Mouse (Mus musculus) right cerebral cortex, postnatal 10 days (tissue): ENCODE measurements around the gene Ifnar1.

Experiments
- DNase-seq, 2 experiments: peaks; one replicate each; pipeline ENCODE4 v3.0.0; 2021; ENCODE audit warnings: low spot score in 2 of 2

Ifnar1 gene

DNA sequence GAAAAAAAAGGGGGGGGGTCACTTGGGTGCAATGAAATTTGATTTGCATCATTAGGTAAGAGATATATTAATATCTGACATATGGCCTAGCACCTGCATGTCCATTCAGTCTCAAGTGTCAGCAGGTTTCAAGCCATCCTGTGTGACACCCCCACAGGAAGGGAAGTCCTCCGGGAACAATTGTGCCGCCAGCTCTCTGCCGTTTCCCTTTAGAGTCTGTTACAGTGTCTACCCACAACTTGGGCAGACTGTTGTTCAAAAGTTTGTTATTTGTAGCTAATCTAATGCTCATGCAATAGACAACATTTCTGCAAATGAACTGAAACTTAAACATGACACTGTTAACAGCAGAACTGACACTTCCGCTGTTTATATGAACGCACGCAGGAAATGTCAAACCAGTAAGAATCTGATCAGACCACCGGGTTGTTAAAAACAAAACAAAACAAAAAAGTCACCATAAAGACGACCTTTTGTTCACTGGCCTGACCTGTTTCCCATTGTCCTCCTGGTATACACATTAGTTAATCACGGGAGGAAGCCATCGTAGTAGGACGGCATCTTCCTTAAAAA lies 23.9 kb upstream of the Ifnar1 start:
- no peak for DNase-seq

DNA sequence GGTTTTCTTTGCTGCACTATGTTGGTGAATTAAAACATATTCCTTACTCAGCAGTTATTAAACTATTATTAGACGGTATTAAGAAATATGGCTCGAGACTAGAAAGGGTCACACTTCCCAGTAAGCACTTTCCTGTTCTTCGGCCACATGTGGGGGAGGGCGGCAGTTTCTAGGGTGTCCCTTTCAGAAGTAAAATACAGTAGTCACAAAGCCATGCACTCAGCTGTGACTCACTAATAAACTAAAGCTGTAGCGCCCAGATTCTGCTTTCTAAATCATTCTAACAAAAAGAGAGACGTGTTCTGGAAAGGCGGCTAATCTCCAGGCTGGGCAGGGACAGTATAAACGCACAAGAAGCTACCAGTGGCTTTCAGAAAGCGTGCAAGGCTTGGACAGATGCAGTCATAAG lies 23.3 kb upstream of the Ifnar1 start:
- DNase-seq = no peak

DNA sequence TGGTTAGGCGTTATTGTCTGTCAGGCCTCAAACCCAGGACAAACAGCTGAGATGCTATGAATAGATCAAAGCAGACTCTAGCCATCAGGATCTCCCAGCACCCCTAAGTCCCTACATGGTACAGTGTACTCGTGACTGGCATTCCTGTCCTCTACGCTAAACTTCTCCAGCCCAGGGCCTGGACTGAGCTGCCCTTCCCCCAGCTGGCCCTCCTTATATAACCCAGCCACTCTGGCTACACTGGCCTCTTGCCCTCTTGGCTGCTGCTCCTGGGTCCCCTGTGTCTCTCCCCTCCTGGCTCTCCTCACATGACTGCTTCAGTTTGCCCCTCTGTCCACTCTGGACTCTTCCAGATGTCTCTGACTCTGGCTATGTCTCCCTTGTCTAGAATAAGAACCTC lies 22.4 kb upstream of the Ifnar1 start:
- DNase-seq = no peak

DNA sequence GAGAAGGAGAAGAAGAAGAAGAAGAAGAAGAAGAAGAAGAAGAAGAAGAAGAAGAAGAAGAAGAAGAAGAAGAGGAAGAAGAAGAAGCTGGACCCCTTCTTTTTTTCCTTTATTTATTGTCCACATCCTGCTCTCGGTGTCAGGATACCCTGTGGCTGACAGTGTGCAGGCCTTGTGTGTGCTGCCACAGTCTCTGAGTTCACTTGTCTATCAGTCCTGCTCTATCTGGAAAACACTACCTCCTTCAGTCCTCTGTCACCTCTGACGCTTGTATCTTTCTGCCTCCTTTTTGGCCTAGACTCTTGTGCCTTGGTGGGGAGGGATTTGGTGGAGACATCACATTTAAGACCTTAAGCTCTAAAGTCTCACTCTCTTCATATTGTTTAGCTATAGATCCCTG lies 21.6 kb upstream of the Ifnar1 start:
- DNase-seq = no peak

DNA sequence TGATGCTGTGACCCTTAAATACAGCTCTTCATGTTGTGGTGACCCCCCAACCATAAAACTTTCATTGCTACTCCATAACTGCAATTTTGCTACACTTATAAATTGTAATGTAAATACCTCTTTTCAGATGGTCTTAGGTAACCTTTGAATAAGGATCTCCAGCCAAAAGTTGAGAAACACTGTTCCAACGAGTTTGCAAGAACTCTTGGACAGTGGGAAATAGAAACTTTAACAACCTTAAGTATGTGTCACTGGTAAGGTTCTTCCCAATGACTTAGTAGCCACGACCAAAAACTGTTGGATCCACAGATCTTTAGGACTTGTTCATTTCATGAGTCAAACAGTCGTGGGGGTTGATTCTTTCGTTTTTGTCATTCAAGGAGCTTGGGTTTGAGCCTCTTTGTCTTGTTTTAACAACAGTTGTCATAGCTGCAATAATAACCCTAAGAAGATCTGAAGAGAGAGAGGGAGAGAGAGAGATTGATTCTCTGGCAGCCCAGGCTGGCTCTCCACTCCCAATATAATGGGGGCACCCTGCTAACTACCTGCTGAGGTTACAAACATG lies 21.1 kb upstream of the Ifnar1 start:
- no peak for DNase-seq

DNA sequence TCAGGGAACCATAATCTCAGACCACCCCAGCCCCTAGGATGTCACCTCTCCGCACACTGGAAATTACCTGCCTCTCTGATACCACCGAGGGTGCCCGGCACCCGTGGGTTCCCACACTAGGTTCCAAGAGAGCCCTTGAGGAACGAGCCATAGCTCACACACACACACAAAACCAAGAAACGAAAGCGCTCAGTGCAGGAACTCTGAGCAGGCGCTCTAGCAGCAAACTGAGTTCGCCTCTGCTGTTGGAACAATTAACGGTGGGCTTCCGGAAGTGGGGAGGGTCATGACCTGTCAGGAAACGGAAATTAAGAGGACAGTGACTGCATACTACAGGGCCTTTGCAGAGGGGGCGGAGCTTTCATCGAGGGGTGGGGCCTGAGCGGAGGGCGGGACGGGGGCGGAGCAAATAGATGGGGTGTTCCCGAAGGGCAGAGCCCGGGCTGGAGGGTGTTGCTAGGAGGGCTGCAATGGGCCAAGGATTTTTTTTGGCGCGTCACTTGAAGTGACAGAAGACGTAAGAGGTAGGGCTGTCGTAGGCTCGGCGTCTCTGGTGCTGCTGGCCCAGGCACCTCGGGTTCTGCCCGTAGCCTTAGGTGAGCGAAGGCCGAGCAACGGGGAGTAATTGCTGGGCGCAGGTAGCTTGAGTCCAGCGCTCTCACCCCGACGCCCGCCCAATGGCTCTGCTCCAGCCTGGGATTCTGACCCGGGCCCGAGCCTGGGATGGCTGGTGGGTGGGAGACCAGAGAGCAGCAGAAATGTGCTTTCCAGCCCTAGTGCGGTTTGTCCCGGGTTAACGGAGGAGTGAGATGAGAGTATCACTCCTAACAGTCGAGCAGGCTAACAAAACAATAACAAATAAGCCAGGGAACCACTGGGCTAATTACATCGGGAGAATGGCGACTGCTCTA lies 20.2 kb upstream of the Ifnar1 start:
- DNase-seq = peak; percentile 92 to 94

DNA sequence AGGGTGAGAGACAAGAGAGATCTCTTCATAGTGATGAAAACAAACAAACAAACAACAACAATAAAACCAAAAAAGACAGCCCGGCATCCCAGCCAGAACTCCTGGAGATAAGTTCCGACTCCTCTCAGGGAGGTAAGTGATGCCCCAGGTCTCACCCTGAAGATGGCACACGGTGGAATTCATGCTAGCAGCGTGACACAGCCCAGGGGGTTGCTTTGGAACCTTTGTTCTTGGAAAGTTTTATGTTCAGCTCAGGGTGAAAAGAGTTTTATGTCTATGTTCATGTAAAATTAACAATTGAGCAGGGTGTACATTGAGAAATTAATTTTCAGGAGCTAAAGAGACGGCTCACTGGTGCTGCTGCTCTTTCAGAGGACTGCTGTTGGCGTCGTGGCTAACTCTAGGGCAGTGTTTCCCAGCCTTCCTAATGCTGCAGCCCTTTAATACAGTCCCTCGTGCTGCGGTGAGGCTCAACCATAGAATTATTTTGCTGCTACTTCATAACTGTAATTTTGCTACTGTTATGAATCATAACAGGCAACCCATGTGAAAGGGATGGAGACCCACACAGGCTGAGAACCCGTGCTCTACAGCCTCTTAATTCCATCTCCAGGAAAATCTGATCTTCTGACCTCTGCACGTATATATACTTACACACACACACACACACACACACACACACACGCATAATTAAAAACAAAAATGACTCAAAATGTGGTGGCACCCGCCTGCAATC lies 19.4 kb upstream of the Ifnar1 start:
- DNase-seq = no peak

DNA sequence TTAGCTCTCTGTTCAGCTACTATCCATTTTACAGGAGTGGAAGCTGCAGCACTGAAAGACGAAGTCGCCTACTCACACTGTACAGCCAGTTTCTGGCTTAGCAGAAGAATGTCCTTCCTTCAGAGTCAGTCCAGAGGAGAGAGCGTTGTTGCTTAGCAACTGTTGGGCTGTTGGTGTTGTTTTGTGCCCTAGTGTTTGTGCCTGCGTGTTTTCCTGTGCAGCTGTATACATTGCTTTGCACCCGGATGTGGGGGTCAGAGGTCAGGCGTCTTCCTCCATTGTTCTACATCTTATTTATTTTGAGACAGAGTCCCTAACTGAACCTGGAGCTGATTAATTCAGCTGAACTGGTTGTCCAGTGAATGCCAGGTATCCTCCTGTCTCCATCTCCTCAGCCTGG lies 18.5 kb upstream of the Ifnar1 start:
- peak in 1 of 2 experiments; percentile 51 for DNase-seq

DNA sequence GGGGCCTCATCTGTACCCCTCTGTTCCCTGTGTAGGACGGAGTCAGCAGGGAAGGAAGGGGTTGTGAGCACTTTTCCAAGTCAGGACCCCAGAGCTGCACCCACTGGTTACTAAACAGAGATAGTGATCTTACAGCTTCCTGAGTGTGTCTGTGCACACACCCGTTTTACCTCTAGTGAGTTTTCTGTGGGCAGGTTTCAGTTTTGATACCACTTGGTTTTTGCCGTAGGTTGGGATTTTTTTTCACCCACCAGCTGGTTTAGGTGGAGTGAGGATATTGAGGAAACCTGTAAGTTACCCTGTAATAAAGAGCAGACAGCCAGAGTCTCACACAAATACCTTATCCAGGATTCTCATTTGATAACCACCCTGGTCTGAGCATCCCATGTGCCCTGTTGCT lies 14.6 kb upstream of the Ifnar1 start:
- no peak for DNase-seq

DNA sequence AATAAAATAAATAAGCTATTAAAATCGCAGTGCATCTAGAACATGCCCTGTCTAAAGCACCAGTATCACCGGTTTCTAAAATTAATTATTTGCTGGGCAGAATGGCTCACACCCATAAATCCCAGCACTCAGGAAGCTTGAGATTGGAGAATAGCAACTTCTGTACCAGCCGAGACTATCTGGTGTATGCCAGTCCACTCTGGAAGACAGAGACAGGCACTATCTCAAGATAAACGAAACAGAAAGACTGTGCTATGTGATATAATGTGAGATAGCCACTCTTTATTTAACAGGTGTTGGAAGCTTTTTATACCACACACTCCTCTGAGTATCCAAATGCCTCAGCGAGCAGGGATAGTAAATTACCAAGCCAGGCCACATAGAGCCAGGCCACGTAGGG lies 13.6 kb upstream of the Ifnar1 start:
- no peak for DNase-seq

DNA sequence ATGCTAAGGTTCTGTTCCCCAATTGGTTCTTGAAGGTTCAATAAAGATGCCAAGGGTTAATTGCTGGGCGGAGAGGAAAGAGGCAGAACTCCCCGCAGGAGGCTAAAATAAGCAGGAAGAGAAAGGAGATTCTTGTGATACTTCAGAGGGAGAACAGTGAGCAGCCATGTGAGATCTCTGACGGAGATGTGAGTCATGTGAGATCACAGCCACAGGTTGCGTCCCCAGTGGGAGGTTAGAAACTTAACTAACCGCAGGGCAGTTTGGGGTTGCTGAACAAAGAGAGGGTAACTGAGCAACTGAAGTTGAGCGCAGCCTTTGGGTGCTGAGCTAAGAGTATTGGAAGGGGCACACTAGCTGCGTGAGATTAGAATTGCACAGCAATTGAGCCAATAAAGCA lies 9.3 kb upstream of the Ifnar1 start:
- no peak for DNase-seq

DNA sequence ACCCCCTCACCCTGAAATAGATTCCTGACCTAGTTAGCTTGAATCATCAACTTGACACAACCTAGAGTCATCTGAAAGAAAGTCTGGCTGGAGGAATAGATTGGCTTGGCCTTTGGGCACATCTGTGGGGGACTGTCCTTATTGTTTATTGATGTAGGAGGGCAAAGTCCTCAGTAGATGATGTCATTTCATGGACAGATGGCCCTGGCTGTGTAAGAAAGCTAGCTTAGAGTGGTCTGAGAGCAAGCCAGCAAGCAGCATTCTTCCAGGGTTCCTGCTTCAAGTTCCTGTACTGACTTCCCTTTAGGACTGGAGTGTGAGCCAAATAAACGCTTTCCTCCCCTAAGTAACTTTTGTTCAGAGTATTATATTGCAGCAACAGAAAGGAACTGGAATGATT lies 7.0 kb upstream of the Ifnar1 start:
- DNase-seq = no peak

DNA sequence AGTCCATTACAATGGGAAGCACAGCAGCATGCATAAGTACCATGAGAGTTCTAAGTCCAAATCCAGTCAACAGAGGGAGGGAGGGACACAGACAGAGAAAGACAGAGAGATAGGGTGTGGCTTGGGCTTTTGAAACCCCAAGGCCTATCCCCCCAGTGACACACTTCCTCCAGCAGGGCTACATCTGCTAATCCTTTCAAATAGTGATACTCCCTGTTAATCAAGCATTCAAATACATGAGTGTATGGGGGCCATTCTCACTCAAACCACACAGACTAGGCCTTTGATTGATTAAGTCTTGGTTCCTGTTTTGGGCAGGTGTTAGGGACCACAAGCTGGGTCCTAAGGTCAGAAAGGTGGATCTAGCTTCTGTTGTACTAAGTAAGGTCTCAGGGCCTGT lies 4.5 kb upstream of the Ifnar1 start:
- DNase-seq = no peak

DNA sequence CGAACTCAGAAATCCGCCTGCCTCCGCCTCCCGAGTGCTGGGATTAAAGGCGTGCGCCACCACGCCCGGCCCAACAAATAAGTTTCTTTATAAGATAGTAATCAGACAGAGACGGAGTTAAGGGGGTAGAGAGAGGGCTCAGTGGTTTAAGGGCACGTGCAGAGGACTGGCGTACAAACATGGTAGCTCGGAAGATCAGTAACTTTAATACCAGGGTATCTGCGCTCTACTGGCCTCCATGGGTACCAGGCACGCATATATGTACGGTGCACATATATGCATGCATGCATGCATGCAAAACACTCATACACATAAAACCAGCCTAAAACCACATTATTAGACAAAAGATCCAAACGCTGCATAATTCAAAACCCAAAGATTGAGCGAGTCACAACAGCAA lies 651 bp upstream of the Ifnar1 start:
- DNase-seq = no peak

DNA sequence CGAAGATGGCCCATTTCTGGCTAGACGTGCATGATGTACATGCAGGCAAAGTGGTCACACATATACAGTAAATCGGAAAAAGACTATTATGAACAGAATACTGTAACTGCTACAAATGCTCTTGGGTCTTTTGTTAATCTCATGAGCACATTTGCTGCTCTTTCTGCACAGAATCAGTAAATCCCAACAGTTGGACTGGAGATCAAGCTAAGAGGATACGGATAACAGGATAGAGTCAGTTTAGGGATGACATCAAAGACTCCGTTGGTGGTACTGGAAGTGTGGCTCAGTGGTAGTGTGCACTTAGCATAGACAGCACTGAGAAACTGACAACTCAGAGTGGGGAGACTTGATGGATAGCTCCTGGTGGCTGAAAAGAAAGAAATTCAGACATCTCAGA lies 803 bp downstream of the Ifnar1 start:
- no peak for DNase-seq

DNA sequence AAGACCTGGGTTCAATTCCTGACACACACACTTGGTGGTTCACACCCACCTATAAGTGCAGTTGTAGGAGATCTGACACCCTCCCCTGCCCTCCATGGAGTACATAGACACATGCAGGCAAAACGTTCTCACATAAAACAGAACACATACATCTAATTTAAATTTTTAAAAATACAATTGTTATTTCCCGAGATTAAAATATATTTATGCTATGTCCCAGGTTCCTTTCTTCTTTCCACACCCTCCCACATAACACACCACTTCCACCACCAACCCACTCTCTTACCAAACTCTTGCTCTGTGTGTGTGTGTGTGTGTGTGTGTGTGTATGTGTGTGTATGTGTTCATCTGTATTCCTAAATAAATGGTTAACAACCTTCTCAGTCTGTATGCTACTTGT lies 3.0 kb downstream of the Ifnar1 start:
- no peak for DNase-seq

DNA sequence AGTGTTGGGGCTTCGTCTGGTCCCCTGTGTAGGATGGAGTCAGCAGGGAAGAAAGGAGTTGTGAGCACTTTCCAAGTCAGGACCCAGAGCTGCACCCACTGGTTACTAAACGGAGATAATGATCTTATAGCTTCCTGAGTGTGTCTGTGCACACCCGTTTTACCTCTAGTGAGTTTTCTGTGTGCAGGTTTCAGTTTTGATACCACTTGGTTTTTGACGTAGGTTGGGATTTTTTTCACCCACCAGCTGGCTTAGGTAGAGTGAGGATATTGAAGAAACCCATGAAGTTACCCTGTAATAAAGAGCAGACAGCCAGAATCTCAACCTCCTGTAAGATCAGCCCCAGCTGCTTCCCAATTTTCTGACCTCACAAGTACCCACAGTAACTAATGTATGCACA lies 5.9 kb downstream of the Ifnar1 start:
- DNase-seq = no peak

DNA sequence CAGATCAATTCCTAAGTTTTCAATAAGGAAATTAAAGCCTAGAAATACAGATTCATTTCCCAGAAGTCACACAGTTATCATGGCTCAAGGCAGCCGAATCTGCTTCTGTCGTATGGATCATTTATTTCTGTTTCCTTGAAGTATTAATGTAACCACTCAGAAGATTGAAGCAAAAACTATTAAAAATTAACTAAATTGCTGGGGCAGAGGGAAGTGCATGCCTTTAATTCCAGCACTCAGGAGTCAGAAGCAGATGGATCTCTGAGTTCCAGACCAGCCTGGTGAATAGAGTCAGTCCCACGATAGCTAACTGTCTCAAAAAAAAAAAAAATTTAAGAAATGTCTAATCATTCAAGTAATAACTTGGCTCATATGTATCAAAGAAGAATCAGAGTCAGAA lies 6.4 kb downstream of the Ifnar1 start:
- DNase-seq = no peak

DNA sequence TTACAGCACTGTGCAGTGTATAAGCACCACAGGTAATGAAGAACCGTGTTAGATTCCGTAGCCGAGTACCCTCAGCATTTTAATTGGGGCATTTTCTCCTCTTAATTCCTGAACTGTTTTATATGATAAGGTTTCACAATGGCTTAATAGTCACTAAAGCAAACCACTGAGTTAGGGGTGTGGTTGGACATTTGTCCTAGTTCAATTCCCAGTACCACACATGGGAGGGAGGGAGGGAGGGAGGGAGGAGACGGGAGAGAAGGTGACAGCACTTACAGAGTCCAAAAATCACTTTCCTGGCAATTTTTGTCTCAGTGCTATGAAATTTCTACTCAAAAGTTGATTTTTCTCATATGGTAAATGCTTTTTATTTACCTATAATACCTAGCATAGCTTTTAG lies 10.5 kb downstream of the Ifnar1 start:
- no peak for DNase-seq

DNA sequence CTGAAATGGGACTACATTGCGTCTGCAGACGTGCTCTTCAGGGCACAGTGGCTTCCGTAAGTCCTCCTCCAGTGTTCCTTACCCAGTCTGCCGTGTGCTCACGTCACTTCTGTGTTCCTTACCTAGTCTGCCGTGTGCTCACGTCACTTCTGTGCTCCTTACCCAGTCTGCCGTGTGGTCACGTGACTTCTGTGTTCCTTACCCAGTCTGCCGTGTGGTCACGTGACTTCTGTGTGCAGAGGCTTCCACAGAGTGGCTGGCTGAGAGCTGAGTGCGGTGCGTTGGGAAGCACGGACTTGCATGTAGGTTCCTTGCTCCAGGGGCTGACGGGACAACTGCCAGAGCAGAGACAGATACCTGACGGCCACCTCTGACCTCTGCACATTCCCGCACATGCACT lies 11.2 kb downstream of the Ifnar1 start:
- DNase-seq = peak; percentile 44 to 52

DNA sequence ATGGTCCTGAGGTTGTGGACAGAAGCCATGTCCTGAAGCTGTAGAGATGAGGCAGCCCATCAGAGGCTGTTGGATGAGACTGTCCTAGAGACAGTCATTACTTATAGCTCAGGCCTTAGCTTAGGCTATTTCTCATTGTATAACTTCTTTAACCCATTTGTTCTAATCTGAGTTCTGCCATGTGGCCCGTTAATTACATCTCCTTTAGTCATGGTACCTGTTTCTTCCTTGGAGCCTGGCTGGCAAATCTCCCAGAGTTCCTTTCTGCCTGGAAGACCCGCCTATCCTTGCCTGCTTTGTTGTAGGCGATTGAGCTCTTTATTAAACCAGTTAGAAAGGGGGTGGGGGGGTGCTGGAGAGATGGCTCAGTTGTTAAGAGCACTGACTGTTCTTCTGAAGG lies 11.7 kb downstream of the Ifnar1 start:
- no peak for DNase-seq

DNA sequence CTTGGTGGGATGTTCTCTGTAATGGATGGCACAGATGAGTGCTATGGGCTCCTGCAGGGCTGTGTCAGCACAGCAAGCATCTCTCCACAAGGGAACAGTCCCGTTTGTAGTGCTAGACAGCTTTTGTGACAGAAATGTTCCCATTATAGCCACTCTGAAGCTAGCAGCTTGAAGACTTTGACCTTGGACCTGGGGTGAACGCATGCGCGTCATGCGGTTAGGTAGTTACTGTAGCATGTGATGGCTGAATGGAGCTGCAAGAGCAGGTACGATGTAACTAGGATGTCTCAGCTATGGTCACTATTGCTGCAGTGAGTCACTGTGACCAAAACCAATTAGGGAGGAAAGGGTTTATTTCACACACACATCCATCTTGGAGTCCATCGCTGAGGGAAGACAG lies 13.0 kb downstream of the Ifnar1 start:
- no peak for DNase-seq

DNA sequence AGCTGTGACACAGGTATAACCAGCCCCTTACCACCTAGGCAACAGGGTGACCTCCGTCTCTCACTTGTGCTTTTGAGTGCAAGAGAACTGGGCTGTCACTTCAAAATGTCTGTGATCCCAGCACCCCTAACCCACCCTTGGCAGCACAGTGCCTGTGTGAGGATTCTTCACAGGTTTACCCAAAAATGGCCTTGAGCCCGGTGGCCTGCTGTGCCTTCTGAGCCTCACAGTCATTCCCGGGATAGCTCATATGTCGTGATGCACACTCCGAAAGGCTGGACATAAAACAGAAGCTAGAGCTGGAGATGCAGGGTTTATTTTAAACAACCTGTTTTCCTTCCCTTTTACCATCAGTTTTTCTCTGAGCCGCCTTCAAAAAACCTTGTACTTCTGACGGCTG lies 19.7 kb downstream of the Ifnar1 start:
- DNase-seq = no peak
